Mouse (Mus musculus) liver, embryonic 12.5 days (tissue): Measurements from ENCODE around the gene Marc2. TPM values are rescaled to one million over a fixed set of nuclear protein-coding genes. Genes with fewer than 3 reads are reported as not detected.
A peak's percentile ranks its signal among the peaks of the same experiment; 100 is the strongest.

ENCODE experiments used
- ATAC-seq: fragments of 200-750 bp; cut with Nextera tagmentation; 2 replicates; pipeline ENCODE4 v1.8.0; 2017; ENCODE audit warnings: moderate number of reproducible peaks, mild to moderate bottlenecking, moderate library complexity
- H3K27ac ChIP-seq: fragments of 300-500 bp; sonication (generic); 2 replicates; pipeline ENCODE4 v1.5.1; 2016; ENCODE audit warnings: mild to moderate bottlenecking
- H3K27me3 ChIP-seq: fragments of 300-500 bp; sonication (generic); replicated peaks from 2 replicates; pipeline ENCODE4 v1.6.1; 2016; ENCODE audit warnings: mild to moderate bottlenecking, moderate library complexity
- H3K36me3 ChIP-seq: fragments of 300-500 bp; sonication (generic); 2 replicates; pipeline ENCODE4 v1.6.1; 2016; ENCODE audit warnings: mild to moderate bottlenecking, moderate library complexity
- H3K4me1 ChIP-seq: fragments of 300-500 bp; sonication (generic); 2 replicates; pipeline ENCODE4 v1.6.1; 2016
- H3K4me2 ChIP-seq: fragments of 300-500 bp; sonication (generic); 2 replicates; pipeline ENCODE4 v1.6.1; 2016; ENCODE audit warnings: mild to moderate bottlenecking, moderate library complexity
- H3K4me3 ChIP-seq: fragments of 300-500 bp; sonication (generic); 2 replicates; pipeline ENCODE4 v1.5.1; 2016; ENCODE audit warnings: mild to moderate bottlenecking, moderate library complexity
- H3K9ac ChIP-seq: fragments of 300-500 bp; sonication (generic); 2 replicates; pipeline ENCODE4 v1.6.1; 2016; ENCODE audit warnings: mild to moderate bottlenecking, moderate library complexity
- H3K9me3 ChIP-seq: fragments of 300-500 bp; sonication (generic); replicated peaks from 2 replicates; pipeline ENCODE4 v1.6.1; 2016; ENCODE audit warnings: mild to moderate bottlenecking, moderate library complexity
- WGBS: fragments of 180-500 bp; shearing (Covaris S2); methylation state at CpG from one replicate; pipeline ENCODE4 v1.1.7; 2016; ENCODE audit not compliant: insufficient replicate concordance; 5-methylcytosine and 5-hydroxymethylcytosine counted together
- polyA plus RNA-seq: library from polyadenylated mRNA; unstranded; fragments of >200 nt; fragmentation: Nextera tagmentation; extraction: Ambion mirVana; gene quantifications from 2 replicates; pipeline ENCODE4 v1.2.1, GENCODE M21; 2016

Marc2 gene
- 171 and 178 TPM in 2 replicates for polyA plus RNA-seq

DNA sequence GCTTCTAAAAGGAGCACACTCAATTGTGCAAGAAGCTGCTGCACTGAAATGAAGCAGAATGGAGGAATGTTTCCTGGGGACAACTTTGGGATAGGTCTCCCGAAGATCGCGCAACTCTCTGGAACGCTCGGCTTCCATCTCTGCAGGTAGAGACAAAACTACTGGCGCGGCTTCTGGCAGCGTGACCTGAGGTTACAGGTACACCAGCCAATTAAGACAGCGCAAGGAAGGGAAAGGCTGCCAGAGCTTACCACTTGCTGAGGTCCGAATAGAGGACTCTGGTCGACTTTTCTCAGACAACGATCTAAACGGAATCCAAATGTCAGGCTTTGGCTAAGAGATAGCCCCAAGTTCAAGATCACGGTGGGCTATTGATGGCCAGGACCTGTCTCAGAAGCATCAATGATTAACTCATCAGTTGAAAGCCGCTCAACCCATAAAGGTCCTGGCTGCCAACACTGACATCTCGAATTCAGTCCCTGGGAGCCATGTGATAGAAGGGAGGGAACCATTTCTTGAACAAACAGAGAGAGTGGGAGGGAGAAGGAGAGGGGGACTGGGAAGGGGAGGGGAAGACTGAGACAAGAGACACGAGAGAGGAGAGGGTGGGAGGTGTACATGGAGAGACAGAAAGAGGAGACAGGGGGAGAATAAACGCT lies at the start of gene Marc2:
Marc2 (minus strand) TSS at position 360 of the 659 bp plus-strand sequence.
- WGBS = 2% methylated on average over 18 of the region's 18 CpGs
- Histone ChIP-seq H3K27me3 (no peaks in the 10 kb centered on the region), H3K4me1 (peaks cover 59% of the 10 kb centered on the region), H3K27ac (peak within 1 kb of the TSS; percentile 93), H3K4me2 (peak within 1 kb of the TSS; percentile 93), H3K9me3 (no peaks in the 10 kb centered on the region), H3K36me3 (peaks cover 5% of the 10 kb centered on the region), H3K4me3 (peak within 1 kb of the TSS; percentile 87), H3K9ac (peak within 1 kb of the TSS; percentile 96)
- ATAC-seq = peak; percentile 19

DNA sequence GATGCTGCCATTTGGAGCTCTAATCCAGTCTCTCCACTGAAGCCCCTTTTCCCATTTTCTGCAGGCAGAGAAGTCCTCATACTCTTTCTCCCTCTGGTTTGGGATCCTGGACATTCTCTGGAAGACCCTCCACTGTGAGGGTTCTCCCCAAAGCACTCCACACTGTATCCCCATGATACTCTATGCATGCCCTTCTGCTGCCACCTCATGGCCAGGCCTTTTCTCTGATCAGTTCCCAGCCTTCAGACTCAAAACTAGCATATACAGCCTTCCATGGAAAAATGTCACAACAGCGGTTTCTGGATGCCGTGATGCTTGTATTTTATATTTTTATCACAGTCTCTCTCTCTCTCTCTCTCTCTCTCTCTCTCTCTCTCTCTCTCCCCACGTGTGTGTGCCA lies 45.7 kb upstream of the Marc2 start:
- no peak overlapping the region for H3K4me3 ChIP-seq
- H3K4me1 ChIP-seq = no peaks in the 10 kb centered on the region
- no peak overlapping the region for H3K4me2 ChIP-seq
- no peak overlapping the region for H3K9ac ChIP-seq
- H3K27me3 ChIP-seq = no peaks in the 10 kb centered on the region
- no peaks in the 10 kb centered on the region for H3K36me3 ChIP-seq
- WGBS = 75% methylated on average over 3 of the region's 3 CpGs
- no peak overlapping the region for H3K27ac ChIP-seq
- no peaks in the 10 kb centered on the region for H3K9me3 ChIP-seq
- no peak for ATAC-seq

DNA sequence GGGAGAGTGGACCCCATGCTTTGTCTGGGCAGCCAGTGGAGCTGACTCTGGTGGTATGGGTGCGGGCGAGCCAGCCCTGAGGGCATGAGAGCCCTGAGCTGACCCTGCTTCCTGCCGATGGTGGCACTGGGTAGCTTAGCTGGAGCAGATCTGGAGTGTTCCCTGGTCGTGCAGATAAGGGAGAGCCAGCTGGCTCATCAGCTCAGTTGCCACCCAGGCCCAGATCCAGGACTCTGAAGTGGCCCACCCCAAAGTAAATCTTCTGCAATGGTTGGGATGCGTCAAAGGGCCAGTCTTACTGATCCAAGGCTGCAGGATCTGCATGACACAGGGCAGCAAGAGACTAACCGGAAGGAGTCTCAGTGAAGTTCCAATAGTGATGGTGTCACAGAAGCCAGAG lies 43.2 kb upstream of the Marc2 start:
- 74% methylated on average over 6 of the region's 6 CpGs for WGBS
- Histone ChIP-seq H3K4me3 (no peak overlapping the region), H3K27ac (no peak overlapping the region), H3K27me3 (no peaks in the 10 kb centered on the region; the same call in 1 of the 2 replicates), H3K4me1 (no peaks in the 10 kb centered on the region), H3K4me2 (no peak overlapping the region), H3K9ac (no peak overlapping the region), H3K36me3 (no peaks in the 10 kb centered on the region), H3K9me3 (no peaks in the 10 kb centered on the region)
- peak; percentile 27; the same call in 1 of the 2 replicates for ATAC-seq

DNA sequence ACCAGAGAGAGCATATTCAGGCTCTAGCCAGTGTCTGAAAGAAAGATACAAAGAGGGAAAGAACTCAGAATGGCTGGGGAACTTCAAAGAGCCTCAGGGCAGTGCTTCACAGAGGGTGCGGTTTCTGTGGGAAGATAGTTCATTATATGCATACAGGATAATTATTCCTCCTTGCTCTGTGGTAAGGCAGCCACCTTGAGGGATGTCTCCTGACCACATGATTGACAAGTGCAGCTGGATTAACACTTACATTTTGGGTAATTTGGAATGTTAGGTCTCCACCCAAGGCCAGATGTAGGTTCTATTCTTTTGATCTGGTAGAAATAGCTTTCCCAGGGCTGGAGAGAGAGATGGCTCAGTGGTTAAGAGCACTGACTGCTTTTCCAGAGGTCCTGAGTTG lies 39.9 kb upstream of the Marc2 start:
- H3K4me1 ChIP-seq = 0 out of 2 replicates have a peak, but pooled peaks cover 10% of the 10 kb centered on the region
- H3K9me3 ChIP-seq = no peaks in the 10 kb centered on the region
- H3K27ac ChIP-seq = no peak overlapping the region
- H3K27me3 ChIP-seq = peaks cover 30% of the 10 kb centered on the region
- WGBS = 66% methylated on average over 1 of the region's 1 CpGs
- no peak overlapping the region for H3K4me3 ChIP-seq
- H3K4me2 ChIP-seq = no peak overlapping the region
- no peaks in the 10 kb centered on the region for H3K36me3 ChIP-seq
- ATAC-seq = no peak
- H3K9ac ChIP-seq = no peak overlapping the region

DNA sequence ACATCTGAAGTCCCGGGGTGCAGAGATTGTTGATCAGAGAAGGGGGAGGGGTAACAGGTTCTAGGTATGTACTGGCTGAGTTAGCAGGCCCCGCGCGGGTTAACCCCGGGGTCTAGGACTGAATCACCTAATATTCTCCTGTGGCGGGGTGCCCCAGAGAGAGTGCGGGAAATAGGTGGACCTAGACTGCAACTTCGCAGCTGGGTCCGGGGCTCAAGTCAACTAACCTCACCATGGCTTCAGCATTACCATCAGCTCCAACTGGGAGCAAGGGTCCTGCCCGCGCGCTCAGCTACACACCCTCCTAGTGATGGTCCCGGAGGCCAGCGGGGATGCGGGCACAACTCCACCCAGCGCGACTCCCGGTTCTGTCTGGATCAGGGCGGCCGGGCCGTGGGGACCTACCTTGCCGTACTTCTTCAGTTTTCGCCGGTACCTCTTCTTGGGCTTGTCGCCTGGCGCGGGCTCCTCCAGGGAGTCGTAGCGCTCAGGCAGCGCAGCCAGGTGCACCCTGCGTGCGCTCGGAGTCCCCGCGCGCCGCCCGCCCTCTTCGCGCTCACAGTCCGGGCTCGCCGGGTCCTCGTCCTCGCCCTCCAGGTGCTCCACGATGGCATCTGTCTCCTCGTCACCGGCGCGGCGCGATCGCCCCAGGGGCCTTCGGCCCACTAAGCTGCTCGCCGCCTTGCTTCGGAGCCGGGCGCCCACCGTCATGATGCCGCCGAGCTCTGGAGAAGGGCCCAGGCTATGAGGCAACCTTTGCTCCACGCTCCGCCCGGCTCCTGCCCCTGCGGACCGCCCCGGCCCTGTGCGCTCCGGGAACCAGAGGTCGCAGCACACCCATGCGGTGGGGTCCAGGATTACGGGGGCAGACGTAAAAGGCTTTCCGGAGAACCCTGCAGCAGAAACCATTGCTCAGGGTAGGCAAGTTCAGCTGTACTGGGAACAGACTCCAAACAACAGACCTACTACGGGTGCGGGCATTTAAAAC lies 36.3 kb upstream of the Marc2 start, which contains the start of gene C130074G19Rik:
C130074G19Rik (minus strand) TSS at position 938 of the 988 bp plus-strand sequence.
- Histone ChIP-seq H3K36me3 (no peaks in the 10 kb centered on the region), H3K9me3 (no peaks in the 10 kb centered on the region), H3K27me3 (peaks cover 38% of the 10 kb centered on the region), H3K9ac (peak within 1 kb of the TSS; percentile 47), H3K4me3 (peak within 1 kb of the TSS; percentile 55), H3K4me2 (peak within 1 kb of the TSS; percentile 63), H3K27ac (0 out of 2 replicates have a peak within 1 kb of the TSS, but pooled peaks have one; percentile 10), H3K4me1 (peaks cover 20% of the 10 kb centered on the region; the same call in 1 of the 2 replicates)
- 3% methylated on average over 76 of the region's 77 CpGs for WGBS
- peak; percentile 78 for ATAC-seq

- peak overlapping the region; percentile 55 for H3K4me3 ChIP-seq
- 34% methylated on average over 7 of the region's 7 CpGs for WGBS
Observed at GRCm38 (mm10) chr1:184881861-184882260, 35.6 kb upstream of the Marc2 start.

GRCm38 (mm10) chr1:184881211-184881610 lies 35.0 kb upstream of the Marc2 start:
- no peaks in the 10 kb centered on the region for H3K9me3 ChIP-seq

More at GRCm38 (mm10) chr1:184881861-184882260, 35.6 kb upstream of the Marc2 start:
- H3K4me1 ChIP-seq = peaks cover 20% of the 10 kb centered on the region; the same call in 1 of the 2 replicates
- peaks cover 38% of the 10 kb centered on the region for H3K27me3 ChIP-seq
- peak overlapping the region; percentile 47; the same call in 1 of the 2 replicates for H3K9ac ChIP-seq
- H3K9me3 ChIP-seq = no peaks in the 10 kb centered on the region
- H3K27ac ChIP-seq = no peak overlapping the region
- H3K36me3 ChIP-seq = no peaks in the 10 kb centered on the region
- no peak for ATAC-seq
- peak overlapping the region; percentile 63 for H3K4me2 ChIP-seq

GRCm38 (mm10) chr1:184878860-184879259 lies 32.6 kb upstream of the Marc2 start:
- peaks cover 35% of the 10 kb centered on the region for H3K27me3 ChIP-seq
- H3K4me3 ChIP-seq = no peak overlapping the region
- no peak overlapping the region for H3K9ac ChIP-seq
- no peak for ATAC-seq
- H3K4me1 ChIP-seq = peaks cover 20% of the 10 kb centered on the region; the same call in 1 of the 2 replicates
- 0 out of 2 replicates have a peak overlapping the region, but pooled peaks have one; percentile 8 for H3K27ac ChIP-seq
- H3K9me3 ChIP-seq = no peaks in the 10 kb centered on the region
- H3K4me2 ChIP-seq = no peak overlapping the region
- WGBS = 66% methylated on average over 6 of the region's 6 CpGs
- H3K36me3 ChIP-seq = no peaks in the 10 kb centered on the region

More at GRCm38 (mm10) chr1:184881211-184881610, 35.0 kb upstream of the Marc2 start:
- Histone ChIP-seq H3K27me3 (peaks cover 38% of the 10 kb centered on the region), H3K36me3 (no peaks in the 10 kb centered on the region), H3K27ac (no peak overlapping the region), H3K9ac (no peak overlapping the region; the same call in 1 of the 2 replicates), H3K4me1 (peaks cover 20% of the 10 kb centered on the region; the same call in 1 of the 2 replicates), H3K4me3 (peak overlapping the region; percentile 55), H3K4me2 (peak overlapping the region; percentile 63)
- no peak for ATAC-seq
- WGBS = 71% methylated on average over 5 of the region's 5 CpGs

- Histone ChIP-seq H3K4me2 (no peak overlapping the region), H3K27ac (no peak overlapping the region), H3K36me3 (no peaks in the 10 kb centered on the region), H3K4me1 (peaks cover 19% of the 10 kb centered on the region; the same call in 1 of the 2 replicates), H3K9me3 (no peaks in the 10 kb centered on the region), H3K4me3 (no peak overlapping the region), H3K9ac (no peak overlapping the region), H3K27me3 (peaks cover 19% of the 10 kb centered on the region)
- ATAC-seq = no peak
- WGBS = 53% methylated on average over 2 of the region's 2 CpGs
Observed at GRCm38 (mm10) chr1:184877306-184877705, 31.1 kb upstream of the Marc2 start.

DNA sequence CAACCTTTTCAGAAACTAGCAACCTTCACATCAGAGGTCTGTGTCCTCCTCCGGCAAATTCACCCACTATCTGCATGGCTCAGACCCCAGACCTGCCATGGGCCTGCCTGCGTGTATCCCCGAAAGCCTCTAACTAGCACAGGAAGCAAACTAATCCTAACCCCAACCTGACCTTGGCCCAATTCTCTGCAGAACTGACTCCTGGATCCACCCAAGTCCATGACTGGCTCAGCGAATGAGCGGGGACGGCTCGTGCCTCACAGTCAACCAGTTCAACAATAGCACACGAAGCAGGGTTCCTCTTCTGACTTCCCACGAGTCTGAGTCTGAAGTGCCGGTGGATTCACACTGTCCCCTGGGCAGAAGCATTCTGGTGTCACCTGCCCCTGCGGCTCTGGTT lies 27.7 kb upstream of the Marc2 start:
- no peaks in the 10 kb centered on the region for H3K9me3 ChIP-seq
- 68% methylated on average over 11 of the region's 11 CpGs for WGBS
- no peak overlapping the region for H3K4me3 ChIP-seq
- H3K27me3 ChIP-seq = peaks cover 2% of the 10 kb centered on the region; the same call in 1 of the 2 replicates
- H3K27ac ChIP-seq = no peak overlapping the region; the same call in 1 of the 2 replicates
- H3K4me1 ChIP-seq = peaks cover 22% of the 10 kb centered on the region; the same call in 1 of the 2 replicates
- no peak overlapping the region for H3K9ac ChIP-seq
- no peak for ATAC-seq
- H3K4me2 ChIP-seq = no peak overlapping the region
- H3K36me3 ChIP-seq = no peaks in the 10 kb centered on the region

- Histone ChIP-seq H3K4me3 (no peak overlapping the region), H3K36me3 (no peaks in the 10 kb centered on the region), H3K27me3 (no peaks in the 10 kb centered on the region; the same call in 1 of the 2 replicates), H3K9me3 (no peaks in the 10 kb centered on the region), H3K27ac (peak overlapping the region; percentile 74), H3K9ac (no peak overlapping the region), H3K4me2 (no peak overlapping the region), H3K4me1 (peaks cover 23% of the 10 kb centered on the region)
- WGBS = 51% methylated on average over 7 of the region's 7 CpGs
- peak; percentile 48; the same call in 1 of the 2 replicates for ATAC-seq
Observed at GRCm38 (mm10) chr1:184872069-184872819, 26.0 kb upstream of the Marc2 start.
